Mouse (Mus musculus) mouse trophoblast stem cell (cell line): ENCODE measurements at regions not wholly inside any gene's neighbourhood (a gene's known extent, or its start where the extent isn't known, plus 50 kb on each side); places are given as distances from the start of the nearest gene placed in this dataset.
"Not testable (repeated sequence)": the region's sequence is repeated elsewhere in the genome, so short reads cannot be mapped to it uniquely, and the experiment has no call there.

Experiments
- in situ Hi-C, 2 experiments: fragments of 300-500 bp; cut with MseI, MboI; formaldehyde crosslinking; loops; 2 replicates in 1 of 2; 3 replicates in 1 of 2; pipeline ENCODE4 v1.15.1; 2025

GRCm38 (mm10) chr3:57963965-57964364, 116.1 kb upstream of the Pfn2 start:
- in situ Hi-C loops: no loop called here

GRCm38 (mm10) chr3:57970614-57971013, 122.7 kb upstream of the Pfn2 start:
- in situ Hi-C loops: not testable (repeated sequence)

DNA sequence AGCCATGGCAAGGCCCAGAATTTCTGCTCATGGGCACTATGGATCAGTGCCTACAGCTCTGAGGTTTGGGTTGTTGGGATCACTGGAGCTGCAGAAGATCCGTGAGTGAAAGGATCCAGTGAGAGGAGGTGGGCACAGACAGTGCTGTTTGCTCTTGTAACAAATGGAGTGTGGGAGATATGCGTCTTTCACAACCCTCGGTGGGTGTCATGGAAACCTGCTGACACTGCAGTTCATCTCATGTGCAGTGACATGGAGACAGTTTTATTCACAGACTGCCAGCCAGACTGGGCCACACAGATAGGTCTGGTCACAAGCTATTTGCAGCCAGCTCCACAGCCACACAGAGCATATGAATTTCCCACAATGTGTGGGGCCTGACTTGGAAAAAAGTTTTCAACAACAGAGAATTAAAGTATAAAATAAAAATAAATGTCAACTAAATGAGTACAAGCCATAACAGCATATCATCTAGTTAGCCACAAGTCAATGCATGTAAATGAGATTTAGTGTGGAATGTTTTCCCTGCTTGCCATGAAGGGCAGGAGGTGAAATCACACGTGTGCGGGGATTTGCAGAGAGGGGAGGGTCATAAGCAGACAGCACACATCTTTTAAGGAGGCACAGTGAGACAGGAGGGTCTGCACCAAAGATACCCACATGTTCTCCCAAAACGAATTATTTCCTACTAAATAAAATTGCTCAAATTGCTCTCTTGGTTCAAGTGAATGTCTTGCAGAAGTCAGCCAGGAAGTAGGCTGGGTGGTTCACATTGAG, 124.8 kb upstream of the Pfn2 start:
- in situ Hi-C loops: no loop called here

GRCm38 (mm10) chr3:57973546-57973945, 125.7 kb upstream of the Pfn2 start:
- in situ Hi-C loops: no loop called here

DNA sequence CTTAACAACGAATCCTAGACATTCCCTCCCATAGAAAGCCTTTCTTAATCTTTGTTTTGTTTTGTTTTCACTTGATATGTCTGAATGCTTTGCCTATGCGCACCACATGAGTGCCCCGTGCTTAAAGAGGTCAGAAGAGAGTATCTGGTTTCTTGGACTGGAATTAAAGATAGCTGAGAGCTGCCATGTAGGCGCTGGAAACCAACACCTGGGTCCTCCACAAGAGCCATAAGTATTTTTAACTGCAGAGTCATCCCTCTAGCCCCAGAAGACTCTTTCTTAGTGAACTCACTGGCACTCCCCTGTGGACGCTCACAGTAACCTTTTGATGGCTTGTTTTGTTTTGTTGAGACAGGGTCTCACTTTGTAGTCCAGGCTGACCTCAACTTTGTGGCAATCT, 127.5 kb upstream of the Pfn2 start:
- in situ Hi-C loops: no loop called here

GRCm38 (mm10) chr3:57976640-57977229, 128.9 kb upstream of the Pfn2 start:
- in situ Hi-C loops: no loop called here

DNA sequence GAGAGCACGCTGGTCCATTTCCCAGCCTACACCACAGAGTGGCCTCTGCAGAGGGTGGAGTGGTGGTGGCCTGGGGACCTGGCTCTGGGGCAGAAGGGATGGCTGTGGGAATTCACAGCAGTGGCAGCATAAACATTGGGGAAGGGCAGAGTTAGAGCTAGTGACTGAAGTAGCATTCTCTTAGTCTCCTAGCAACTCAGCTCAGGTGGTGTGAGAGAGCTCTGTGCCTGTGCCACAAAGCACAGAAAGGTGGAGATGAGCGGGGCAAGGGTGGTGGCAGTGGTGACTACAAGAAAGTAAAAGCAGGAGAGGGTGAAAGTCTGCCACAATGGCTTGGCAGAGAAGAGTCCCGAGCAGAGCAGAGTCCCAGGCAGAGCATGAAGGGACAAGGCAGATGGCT, 140.3 kb upstream of the Pfn2 start:
- in situ Hi-C loops: no loop called here

GRCm38 (mm10) chr3:57990738-57991137, 142.9 kb upstream of the Pfn2 start:
- in situ Hi-C loops: no loop called here

DNA sequence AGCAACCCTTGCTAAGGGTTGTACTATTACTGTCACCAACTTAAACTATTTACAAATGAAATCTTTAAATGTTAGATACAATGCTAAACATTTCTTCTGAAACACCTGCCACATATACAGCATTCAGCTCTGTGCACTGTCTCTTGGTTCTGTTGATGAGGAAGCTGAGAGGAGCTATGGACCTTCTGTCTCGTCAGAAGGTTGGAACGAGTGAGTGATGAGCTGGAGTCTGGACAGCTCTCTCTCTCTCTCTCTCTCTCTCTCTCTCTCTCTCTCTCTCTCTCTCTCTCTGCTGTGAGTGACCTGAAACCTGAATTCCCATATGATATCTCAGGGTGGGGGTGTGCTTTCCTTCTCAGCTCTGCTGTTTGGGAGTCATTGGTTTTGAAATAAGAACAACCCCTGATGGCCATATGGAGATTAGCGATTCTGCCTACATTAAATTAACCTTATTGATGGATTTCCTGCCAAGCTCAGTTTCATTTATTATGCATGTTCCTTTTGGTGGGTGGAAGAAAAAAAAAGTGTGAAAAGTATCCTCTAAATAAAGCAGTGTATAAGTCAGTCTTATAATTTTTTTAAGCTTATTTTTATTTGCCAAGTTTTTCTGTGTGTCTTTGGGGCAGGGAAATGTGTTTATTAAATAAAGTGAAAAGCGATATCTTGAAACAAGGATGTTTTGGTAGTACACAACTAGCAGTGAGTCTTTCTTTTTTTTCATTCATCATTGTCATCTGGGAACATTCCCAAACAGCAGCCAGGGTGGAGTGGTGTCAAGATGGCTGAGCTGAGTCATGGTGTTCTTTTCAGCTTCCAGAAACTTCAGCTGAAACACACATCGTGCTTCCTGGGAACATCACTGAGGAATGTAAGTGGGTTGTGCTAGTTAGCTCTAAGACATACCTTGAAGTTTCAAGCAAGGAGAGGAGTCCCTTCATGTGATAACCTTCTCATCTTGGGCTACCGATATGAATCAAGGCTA, 150.5 kb upstream of the Pfn2 start:
- in situ Hi-C loops: no loop called here

DNA sequence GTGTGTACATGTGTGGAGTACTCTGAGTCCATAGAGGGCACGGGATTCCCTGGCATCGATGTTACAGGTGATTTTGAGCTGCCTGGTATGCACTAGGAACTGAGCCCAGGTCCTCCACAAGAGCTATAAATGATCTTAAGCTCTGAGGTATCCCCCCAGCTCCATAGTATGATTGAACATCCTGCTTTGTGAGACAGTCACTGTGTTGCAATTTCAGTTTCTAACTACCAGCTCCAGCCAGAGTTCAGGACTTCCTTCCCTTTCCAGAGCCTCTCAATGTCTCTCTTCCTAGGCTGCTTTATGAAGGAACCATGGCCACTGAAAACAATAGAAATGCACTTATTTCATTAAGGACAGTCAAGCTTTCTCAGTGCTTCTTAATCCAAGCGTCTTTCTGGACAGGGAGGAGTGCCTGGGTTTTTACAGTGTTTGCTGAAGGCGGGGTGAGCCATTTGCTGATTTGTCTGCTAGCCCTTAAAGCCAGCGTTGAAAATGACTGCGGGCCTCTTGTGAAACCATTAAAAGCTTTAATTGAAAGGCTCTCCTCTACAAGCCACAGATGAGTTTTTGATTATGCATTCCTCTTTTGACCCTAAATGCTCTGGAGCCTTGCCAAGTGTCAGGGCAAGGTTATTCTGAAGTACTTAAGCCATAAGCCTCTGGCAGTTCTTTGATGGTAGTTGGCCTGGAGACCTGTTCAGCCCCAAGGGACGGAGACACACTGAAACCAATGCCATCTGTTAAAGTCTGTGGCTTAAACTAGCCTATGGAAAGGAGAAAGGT, 155.1 kb upstream of the Pfn2 start:
- in situ Hi-C loops: no loop called here

DNA sequence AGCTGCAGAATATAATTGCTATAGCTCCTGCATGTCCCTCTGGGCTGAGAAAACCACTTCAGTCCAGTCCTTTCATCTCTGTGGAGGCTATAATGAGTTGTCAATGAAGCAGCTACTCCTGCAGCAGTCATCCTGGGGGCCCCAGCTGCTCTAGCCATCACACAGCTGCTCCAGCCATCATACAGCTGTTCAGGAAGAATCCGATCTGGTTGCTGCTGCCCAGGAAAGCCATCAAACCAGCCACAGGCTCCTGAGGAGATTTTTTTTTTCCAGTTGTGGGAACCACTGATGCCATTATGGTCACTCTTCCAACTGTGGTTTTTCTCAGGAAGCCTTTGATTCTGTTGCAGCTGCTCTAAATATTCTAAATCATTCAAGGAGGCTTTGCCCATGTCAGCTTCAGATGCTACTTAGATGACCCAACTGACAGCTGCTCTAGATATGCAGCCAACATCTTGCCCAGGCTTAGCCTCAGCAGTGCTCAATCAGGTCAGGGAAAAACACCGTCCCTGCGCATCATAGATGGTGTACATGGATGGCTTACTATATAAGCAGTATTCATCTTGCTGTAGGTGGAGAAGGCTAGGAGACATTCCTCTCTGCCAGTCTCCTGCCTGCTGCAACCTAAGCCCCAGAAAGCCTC, 177.0 kb upstream of the Pfn2 start:
- in situ Hi-C loops: no loop called here

- in situ Hi-C loops: no loop called here
These were observed 201.7 kb upstream of the Pfn2 start for GRCm38 (mm10) chr3:58049618-58050017.

GRCm38 (mm10) chr3:58054726-58055125, 206.8 kb upstream of the Pfn2 start:
- in situ Hi-C loops: no loop called here

GRCm38 (mm10) chr3:58055181-58055580, 207.3 kb upstream of the Pfn2 start:
- in situ Hi-C loops: no loop called here

DNA sequence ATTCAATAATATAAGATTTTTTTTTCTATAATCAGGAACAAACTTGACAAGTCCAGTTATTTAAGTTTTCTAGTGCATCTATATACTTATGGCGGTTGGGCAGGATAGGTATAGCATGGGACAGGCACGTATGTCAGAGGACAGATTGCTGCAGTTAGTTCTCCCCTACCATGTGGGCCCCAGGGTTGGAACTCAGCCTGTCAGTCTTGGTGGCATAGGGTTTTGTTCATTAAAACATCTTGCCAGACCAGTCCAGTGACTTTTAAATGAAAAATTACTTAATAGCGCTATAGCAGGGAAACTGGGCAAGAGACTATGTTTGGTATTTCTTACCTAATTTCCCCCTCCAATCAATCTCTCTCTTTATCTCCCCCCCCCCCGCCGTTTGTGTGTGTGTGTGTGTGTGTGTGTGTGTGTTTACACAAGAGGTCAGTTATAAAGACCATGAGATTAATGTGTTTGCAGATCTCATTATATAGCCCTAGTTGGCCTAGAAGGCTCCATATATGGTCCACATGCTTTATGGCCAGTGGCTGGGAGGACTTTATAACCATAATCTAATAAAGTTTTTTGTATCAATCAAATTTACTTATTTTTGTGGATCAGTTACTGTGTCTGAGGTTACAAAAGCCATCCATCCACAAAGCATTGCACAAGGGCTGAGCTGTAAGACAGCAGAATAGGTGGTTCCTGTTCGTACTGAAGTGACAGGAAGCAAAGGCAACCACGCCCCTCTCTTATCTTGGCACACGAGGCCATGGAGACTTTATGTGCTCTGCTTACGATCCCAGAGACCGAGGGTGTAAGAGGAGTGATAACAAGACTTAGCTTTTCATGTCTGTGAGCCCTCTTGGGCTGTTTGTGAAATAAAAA, 208.5 kb upstream of the Pfn2 start:
- in situ Hi-C loops: no loop called here

DNA sequence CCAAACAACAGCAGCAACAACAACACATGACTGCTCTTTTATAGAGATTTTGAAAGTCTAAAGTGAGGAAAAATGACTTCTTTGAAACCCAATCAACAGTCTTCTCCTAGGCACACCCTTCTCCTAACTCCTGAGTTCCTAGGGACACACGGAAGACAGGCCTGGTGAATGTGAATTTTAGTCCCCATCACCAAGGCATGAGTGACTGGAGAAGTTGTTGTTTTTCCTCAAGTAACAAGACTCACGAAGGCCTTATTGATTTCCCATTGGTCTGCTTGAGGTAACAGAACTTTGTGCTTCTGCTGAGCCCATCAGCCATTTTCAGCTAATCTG, 209.2 kb upstream of the Pfn2 start:
- in situ Hi-C loops: no loop called here

GRCm38 (mm10) chr3:58058134-58058533, 210.3 kb upstream of the Pfn2 start:
- in situ Hi-C loops: no loop called here

DNA sequence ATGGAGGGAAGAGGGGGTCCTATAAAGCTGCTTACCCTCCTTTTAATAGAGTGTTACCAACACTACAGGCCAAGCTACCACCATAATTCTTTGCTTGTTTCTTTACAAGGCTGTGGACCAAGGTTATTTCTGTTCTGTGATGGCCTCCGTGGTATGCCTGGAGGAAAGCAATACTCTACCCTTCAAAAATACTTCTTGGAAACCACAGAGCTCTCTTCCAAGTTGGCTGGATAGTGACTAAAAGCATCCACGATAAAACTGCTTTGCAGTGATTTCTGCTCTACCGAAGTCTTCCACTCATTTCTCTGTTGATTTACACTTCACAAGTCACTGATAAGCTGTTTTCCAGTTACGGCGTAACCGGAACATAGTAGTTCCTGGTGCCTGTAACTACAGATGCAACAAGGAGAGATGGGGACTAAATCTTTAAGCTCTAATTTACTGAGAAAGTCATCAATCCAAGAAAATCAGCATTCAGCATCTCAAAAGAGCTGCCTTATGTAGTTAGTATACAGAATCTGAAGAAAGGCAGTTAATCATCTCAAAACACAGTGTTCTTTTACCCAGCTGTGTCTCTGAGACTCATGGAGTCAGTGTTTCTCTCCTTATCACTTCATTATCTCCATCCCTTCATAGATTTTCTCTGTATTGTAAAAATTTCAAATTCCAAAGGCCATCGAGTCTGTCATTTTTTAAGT, 216.1 kb upstream of the Pfn2 start:
- in situ Hi-C loops: no loop called here

GRCm38 (mm10) chr3:58071574-58071973, 223.7 kb upstream of the Pfn2 start:
- in situ Hi-C loops: no loop called here
